Mouse (Mus musculus) spleen, postnatal 14 days (tissue): Measurements from ENCODE around the gene Set.
A peak's percentile ranks its signal among the peaks of the same experiment; 100 is the strongest.
"Not testable (repeated sequence)": the region's sequence is repeated elsewhere in the genome, so short reads cannot be mapped to it uniquely, and the experiment has no call there.

ENCODE experiments used
- DNase-seq, 2 experiments: peaks; one replicate each; pipeline ENCODE4 v3.0.0; 2021 to 2022; ENCODE audit warnings: low spot score in 2 of 2

Gene Set

GRCm38 (mm10) chr2:30057223-30057904 is at the start of gene Set:
TSS of gene Set (plus strand) at chr2:30057378.
- no peak for DNase-seq

DNA sequence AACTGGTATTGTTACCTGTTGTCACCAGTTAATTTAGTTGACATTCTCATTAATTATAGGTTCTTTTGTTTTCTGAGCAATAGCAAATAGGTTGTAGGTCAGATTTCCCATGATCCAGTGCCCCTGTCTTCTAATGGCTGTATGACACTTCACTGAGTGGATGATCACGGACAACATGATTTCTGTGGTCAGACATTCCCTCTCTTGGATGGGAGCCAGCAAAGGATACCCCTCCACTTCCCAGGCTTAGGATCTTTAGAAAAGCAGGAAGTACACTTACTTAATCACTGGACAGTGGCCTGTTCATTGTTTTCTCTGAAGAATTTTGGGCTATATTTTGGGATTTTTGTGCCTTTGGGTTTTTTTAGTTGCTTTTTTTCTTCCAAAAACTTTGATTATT is 48.1 kb upstream of the Set start:
- no peak for DNase-seq

DNA sequence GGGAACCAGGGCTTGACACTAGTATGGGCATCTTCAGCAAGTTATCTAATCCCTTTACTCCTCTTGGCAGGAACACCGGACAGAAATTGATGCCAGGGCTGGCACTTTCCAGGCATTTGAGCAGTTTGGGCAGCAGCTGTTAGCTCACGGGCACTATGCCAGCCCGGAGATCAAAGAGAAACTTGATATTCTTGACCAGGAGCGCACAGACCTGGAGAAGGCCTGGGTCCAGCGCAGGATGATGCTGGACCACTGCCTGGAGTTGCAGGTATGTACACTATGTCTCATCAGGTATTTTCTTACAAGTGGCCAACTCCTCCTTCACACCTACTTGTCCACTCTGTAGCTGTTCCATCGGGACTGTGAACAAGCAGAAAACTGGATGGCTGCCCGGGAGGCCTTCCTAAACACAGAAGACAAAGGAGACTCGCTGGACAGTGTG is 46.3 kb upstream of the Set start:
- no peak for DNase-seq

- no peak for DNase-seq
Measured at GRCm38 (mm10) chr2:30014326-30014966, 42.7 kb upstream of the Set start.

GRCm38 (mm10) chr2:30025454-30025853 is 31.7 kb upstream of the Set start:
- no peak for DNase-seq

- DNase-seq = no peak
Measured at GRCm38 (mm10) chr2:30026997-30027396, 30.2 kb upstream of the Set start.

- DNase-seq = no peak
Measured at GRCm38 (mm10) chr2:30032244-30032846, 24.8 kb upstream of the Set start.

GRCm38 (mm10) chr2:30032957-30033356 is 24.2 kb upstream of the Set start:
- DNase-seq = no peak

- no peak for DNase-seq
Measured at GRCm38 (mm10) chr2:30037762-30038161, 19.4 kb upstream of the Set start.

- no peak for DNase-seq
Measured at GRCm38 (mm10) chr2:30038370-30038769, 18.8 kb upstream of the Set start.

- DNase-seq = no peak
Measured at GRCm38 (mm10) chr2:30039687-30040086, 17.5 kb upstream of the Set start.

DNA sequence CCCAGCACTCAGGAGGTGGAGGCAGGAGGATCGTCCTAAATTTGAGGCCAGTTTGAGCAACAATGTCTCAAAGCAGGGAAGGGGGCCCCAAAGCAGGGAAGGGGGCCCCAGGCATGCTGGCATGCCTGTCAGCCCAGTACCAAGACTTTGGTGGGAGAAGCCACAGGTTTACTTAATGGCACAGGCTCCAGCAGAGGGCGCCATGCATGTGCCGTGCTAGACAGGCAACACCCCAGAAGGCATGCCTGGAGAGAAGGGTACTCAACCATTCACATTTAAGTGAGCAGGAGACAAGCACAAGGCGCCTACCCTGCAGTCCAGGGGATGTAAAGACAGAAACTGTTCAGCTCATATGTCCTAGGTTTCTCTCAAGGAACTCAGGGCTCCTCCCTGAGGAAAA is 14.7 kb upstream of the Set start:
- peak; percentile 62 to 80 for DNase-seq

DNA sequence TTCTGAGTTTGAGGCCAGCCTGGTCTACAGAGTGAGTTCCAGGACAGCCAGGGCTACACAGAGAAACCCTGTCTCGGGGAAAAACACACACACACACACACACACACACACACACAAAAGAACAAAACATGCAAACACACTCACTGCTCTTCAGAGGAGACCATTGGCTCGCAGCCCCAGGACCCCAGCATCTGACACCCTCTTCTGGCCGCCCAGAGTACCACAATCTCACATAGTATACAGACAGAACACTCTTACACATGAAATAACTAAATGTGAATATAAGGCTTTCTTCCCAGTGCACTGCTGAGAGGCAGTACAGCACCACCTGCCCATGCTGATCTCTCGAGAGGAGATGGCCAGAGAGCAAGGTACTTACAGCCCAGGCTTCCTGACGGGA is 12.6 kb upstream of the Set start:
- no peak for DNase-seq

- no peak for DNase-seq
Measured at GRCm38 (mm10) chr2:30047127-30047526, 10.1 kb upstream of the Set start.

DNA sequence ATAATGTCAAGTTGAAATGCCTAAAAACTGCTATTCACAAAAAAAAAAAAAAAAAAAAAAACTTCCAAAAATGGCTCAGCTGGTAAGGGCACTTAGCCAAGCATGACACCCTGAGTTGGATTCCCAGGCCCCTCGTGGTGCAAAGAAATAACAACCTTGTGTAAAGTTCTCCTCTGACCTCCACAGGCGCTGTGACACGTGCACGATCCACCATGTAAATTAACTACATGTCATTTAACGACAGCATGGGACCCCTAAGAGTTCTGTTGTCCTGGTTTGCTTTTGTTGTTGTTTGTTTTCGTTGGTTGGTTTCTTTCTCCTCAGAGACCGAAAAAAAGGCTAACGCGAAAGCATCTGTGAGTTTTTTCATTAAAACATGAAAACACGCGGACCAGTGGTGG is 9.1 kb upstream of the Set start:
- no peak for DNase-seq

DNA sequence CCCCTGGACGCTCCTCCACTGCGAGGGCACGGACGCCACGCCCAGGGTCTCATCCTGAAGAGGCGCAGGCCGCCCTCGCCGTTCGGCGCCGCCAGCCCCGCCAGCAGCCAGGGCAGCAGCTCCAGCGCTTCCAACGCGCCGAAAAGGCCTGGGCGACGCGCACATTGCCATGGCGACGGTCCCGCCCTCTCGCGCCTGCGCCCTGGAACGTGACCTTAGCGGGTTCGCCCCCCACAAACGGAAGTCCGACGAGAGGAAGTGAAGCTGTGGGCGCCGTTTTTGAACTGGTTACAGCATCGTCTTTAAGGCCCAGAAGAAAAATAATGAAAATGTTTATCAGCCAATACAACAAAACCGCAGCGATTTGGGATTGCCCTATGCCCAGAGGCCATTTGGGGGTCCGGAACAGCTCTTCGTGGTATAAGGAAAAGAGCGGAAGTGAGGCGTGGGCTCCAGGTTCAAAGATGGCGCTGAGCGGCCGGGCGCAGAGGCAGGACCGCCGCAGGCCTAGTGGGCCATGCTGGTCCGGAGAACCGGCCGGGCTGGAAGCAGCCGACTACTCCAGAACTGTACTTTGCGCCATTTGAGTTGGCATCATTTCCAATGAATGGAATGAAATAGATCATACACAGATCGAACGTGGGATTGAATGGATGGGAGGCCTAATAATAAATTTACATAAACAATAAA is 8.3 kb upstream of the Set start, which contains the start of gene Wdr34:
Gene Wdr34, minus strand, starts transcription at position 183 of the 690 bp plus-strand sequence.
- peak; percentile 97 to 98 for DNase-seq

- no peak for DNase-seq
Measured at GRCm38 (mm10) chr2:30049831-30050230, 7.3 kb upstream of the Set start.

DNA sequence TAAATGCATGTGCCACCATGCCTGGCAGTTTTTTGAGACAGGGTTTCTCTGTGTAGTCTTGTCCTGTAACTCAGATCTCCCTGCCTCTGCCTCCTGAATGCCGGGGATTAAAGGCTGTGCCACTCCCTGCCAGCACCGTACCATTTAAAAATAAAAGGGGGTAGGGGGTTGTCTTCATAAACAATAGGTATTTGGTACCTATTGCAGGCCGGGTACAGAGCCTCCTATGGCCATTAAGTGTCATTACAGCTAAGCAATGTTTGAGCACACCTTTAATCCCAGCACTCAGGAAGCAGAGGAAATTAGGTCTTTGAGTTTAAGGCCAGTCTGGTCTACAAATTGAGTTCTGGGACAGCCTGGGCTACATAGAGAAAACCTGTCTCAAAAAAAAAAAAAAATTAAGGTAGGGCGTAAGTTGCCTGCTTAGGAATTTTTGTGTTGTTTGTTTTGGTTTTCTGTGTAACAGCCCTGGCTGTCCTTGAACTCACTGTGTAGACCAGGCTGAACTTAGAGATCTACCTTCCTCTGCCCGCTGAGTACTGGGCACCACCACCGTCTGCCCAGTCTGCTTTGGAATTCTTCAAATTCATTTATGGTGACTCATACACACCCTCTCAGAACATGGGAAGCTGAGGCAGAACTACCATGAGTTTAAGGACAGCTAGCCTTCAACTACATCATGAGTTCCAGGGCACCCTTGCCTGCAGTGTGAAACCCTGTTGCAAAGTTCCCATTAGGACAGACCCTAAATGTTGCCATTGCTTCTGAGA is 5.0 kb upstream of the Set start:
- DNase-seq = no peak

- DNase-seq = not testable (repeated sequence)
Measured at GRCm38 (mm10) chr2:30055310-30055709, 1.9 kb upstream of the Set start.

DNA sequence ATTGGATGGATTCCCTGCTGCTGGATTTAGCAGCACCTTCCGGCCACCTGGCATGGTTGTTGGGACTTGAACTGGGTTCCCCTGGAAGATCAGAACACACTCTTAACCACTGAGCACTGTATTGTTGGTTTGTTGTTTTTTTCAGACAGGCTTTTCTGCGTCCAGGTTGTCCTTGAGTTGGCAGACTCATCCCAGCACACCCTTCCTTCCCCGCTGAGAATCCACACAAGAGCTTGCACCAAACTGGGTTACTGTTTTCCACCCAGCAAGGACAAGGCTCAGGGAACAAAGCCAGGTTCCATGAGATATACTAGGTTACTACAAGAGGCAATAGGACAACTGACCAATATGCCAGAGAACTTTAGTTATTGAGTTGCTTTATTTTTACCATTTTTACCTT is 442 bp upstream of the Set start:
- DNase-seq = no peak

GRCm38 (mm10) chr2:30058418-30058817 is 1.2 kb downstream of the Set start:
- DNase-seq = no peak
